Mouse (Mus musculus) CH12.LX (cell line): Measurements from ENCODE around the gene Bdh2.

Source experiments
- CTCF ChIP-seq, 2 experiments: IDR thresholded peaks in 1 of 2; conservative IDR thresholded peaks in 1 of 2; 2 replicates each; pipeline ENCODE4 v1.5.1; 2011 to 2012; ENCODE audit warnings: low read depth in 2 of 2, low read length in 2 of 2, improper control_type of control experiment in 1 of 2, inconsistent platforms in 1 of 2, mild to moderate bottlenecking in 1 of 2, moderate library complexity in 1 of 2
- E2F4 ChIP-seq: IDR thresholded peaks from 2 replicates; pipeline ENCODE4 v1.6.1; 2011; ENCODE audit warnings: low read depth, low read length, improper control_type of control experiment; ENCODE audit not compliant: insufficient replicate concordance
- EP300 ChIP-seq: IDR thresholded peaks from 2 replicates; pipeline ENCODE4 v1.6.1; 2011; ENCODE audit warnings: low read length, improper control_type of control experiment
- MAX ChIP-seq: IDR thresholded peaks from 2 replicates; pipeline ENCODE4 v1.6.1; 2011; ENCODE audit warnings: low read length, improper control_type of control experiment
- PAX5 ChIP-seq: IDR thresholded peaks from 2 replicates; pipeline ENCODE4 v1.6.1; 2012; ENCODE audit warnings: low read length, inconsistent platforms, mixed read lengths
- POLR2A ChIP-seq: IDR thresholded peaks from 2 replicates; pipeline ENCODE4 v1.6.1; 2011; ENCODE audit warnings: low read depth, mild to moderate bottlenecking, improper control_type of control experiment, low read length
- SIN3A ChIP-seq: IDR thresholded peaks from 2 replicates; pipeline ENCODE4 v1.6.1; 2012; ENCODE audit warnings: low read length, improper control_type of control experiment, inconsistent platforms
- TBP ChIP-seq: conservative IDR thresholded peaks from 2 replicates; pipeline ENCODE4 v1.6.1; 2011; ENCODE audit warnings: low read depth, low read length, improper control_type of control experiment
- ZC3H11A ChIP-seq: IDR thresholded peaks from 2 replicates; pipeline ENCODE4 v1.6.1; 2012; ENCODE audit warnings: low read depth, mild to moderate bottlenecking, inconsistent platforms, low read length, improper control_type of control experiment

DNA sequence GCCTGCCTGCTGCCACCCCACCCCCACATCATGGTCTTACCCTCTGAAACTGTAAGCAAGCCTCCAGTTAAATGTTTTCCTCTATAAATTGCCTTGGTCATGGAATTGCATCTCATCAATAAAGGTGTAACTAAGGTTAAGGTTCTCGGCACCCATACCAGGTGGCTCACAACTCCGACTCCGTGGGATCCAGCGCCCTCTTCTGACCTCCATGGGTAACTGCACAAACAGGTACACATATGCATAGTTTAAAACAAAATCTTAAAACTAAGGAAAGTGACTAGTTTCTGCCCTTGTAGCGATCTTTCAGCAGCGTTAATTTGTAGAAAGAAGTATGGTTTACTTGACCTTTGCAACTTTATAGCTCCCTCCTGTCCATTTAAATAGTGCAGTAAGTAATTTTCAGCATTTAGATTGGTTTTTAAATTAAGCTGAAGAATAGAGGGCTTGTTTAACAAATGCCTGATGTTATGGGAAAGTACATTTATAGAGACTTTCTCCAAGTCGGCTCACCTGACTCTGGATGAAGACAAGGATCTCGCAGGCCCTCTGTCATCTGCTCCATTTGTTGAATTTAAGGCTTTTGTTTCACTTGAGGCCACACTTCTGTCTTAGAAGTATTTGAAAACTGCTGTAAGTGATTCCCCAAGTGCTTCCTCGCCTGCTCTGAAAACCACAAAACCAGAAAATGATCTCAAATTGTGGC is 34.9 kb downstream of the Bdh2 start:
- TF ChIP-seq PAX5 (no peak), CTCF (conservative IDR thresholded peaks at IDR 0.05 in 1 of 2, IDR thresholded peaks at IDR 0.05 in 1 of 2; ENCODE audit: low read depth in 2 of 2, low read length in 2 of 2) (no peak), EP300 (no peak), ZC3H11A (no peak), E2F4 (no peak), MAX (no peak), POLR2A (no peak), SIN3A (no peak), TBP (no peak)
